Comparison of ENCODE assay signal across 9 mouse cellular contexts in genomic region chr14:76528641-76529040, GRCm38 (mm10). TPM values are rescaled to one million over a fixed set of nuclear protein-coding genes. Genes with fewer than 3 reads are reported as not detected.
DNase-seq lines count a peak whose midpoint lies in the region; ATAC-seq lines count a peak whose summit lies in the region.
"Had no signal": no experiment of that assay in that cellular context is flagged by ENCODE, and none has a peak within 500 bp of the region (broad histone marks: within the 10 kb centered on the region; RNA-seq: fewer than 3 reads in every experiment).

No protein-coding gene starts in this region.

- intact Hi-C loops in left cerebral cortex, postnatal 4 days (cut with DNase I), result no loop called here

- no peak overlapping the region for H3K4me3 ChIP-seq in forebrain, embryonic 10.5 days
- no peak overlapping the region for H3K4me3 ChIP-seq in forebrain, embryonic 12.5 days (replicated peaks)
- no peak overlapping the region for H3K4me3 ChIP-seq in neural tube, embryonic 13.5 days
- H3K4me3 ChIP-seq in neural tube, embryonic 15.5 days (replicated peaks), result no peak overlapping the region
- H3K4me3 ChIP-seq in heart, embryonic 12.5 days, result no peak overlapping the region
- H3K4me3 ChIP-seq: lung, embryonic 15.5 days had no signal

- DNase-seq in forebrain, embryonic 10.5 days (ENCODE audit: extremely low spot score, low spot score), result no peak
- peak; percentile 61 for DNase-seq in skeletal muscle tissue, adult 2 months (ENCODE audit: low read depth, low spot score)
- no peak for DNase-seq in spleen, postnatal 14 days (ENCODE audit: low spot score in 2 of 2)
- no peak for DNase-seq in left cerebral cortex, postnatal 4 days

- H3K4me1 ChIP-seq in forebrain, embryonic 10.5 days, result peaks cover 44% of the 10 kb centered on the region
- H3K4me1 ChIP-seq in forebrain, embryonic 12.5 days, result peaks cover 27% of the 10 kb centered on the region
- peaks cover 38% of the 10 kb centered on the region for H3K4me1 ChIP-seq in neural tube, embryonic 13.5 days (replicated peaks)
- H3K4me1 ChIP-seq in neural tube, embryonic 15.5 days, result peaks cover 28% of the 10 kb centered on the region
- peaks cover 47% of the 10 kb centered on the region for H3K4me1 ChIP-seq in heart, embryonic 12.5 days (replicated peaks)

- H3K27ac ChIP-seq in forebrain, embryonic 10.5 days, result peak overlapping the region; percentile 71
- H3K27ac ChIP-seq in forebrain, embryonic 12.5 days, result no peak overlapping the region
- H3K27ac ChIP-seq in neural tube, embryonic 13.5 days (replicated peaks), result peak overlapping the region; percentile 59
- no peak overlapping the region for H3K27ac ChIP-seq in neural tube, embryonic 15.5 days (replicated peaks)
- H3K27ac ChIP-seq in heart, embryonic 12.5 days (ENCODE audit: poor library complexity, severe bottlenecking), result peak overlapping the region; percentile 63
- H3K27ac ChIP-seq: lung, embryonic 15.5 days had no signal

- H3K9me3 ChIP-seq in forebrain, embryonic 10.5 days, result no peaks in the 10 kb centered on the region
- H3K9me3 ChIP-seq in forebrain, embryonic 12.5 days, result no peaks in the 10 kb centered on the region
- no peaks in the 10 kb centered on the region for H3K9me3 ChIP-seq in neural tube, embryonic 13.5 days
- no peaks in the 10 kb centered on the region for H3K9me3 ChIP-seq in neural tube, embryonic 15.5 days (replicated peaks)
- H3K9me3 ChIP-seq in heart, embryonic 12.5 days (replicated peaks), result no peaks in the 10 kb centered on the region
- H3K9me3 ChIP-seq: lung, embryonic 15.5 days had no signal

- WGBS in forebrain, embryonic 10.5 days, result 37% methylated on average over 5 of the region's 5 CpGs
- WGBS in forebrain, embryonic 12.5 days, result 54% methylated on average over 5 of the region's 5 CpGs
- WGBS in neural tube, embryonic 13.5 days, result 29% methylated on average over 5 of the region's 5 CpGs
- WGBS in neural tube, embryonic 15.5 days, result 31% methylated on average over 5 of the region's 5 CpGs
- WGBS in heart, embryonic 12.5 days, result 24% methylated on average over 5 of the region's 5 CpGs

- ATAC-seq in forebrain, embryonic 12.5 days (ENCODE audit: low FRiP score), result no peak
- no peak for ATAC-seq in neural tube, embryonic 13.5 days (ENCODE audit: low read depth)
- no peak for ATAC-seq in neural tube, embryonic 15.5 days (ENCODE audit: low FRiP score)
- ATAC-seq in heart, embryonic 12.5 days (ENCODE audit: insufficient number of reproducible peaks, low FRiP score), result no peak

- H3K27me3 ChIP-seq in forebrain, embryonic 10.5 days (ENCODE audit: poor library complexity, severe bottlenecking), result no peaks in the 10 kb centered on the region
- no peaks in the 10 kb centered on the region for H3K27me3 ChIP-seq in forebrain, embryonic 12.5 days
- no peaks in the 10 kb centered on the region for H3K27me3 ChIP-seq in neural tube, embryonic 13.5 days
- H3K27me3 ChIP-seq in neural tube, embryonic 15.5 days (replicated peaks), result no peaks in the 10 kb centered on the region
- H3K27me3 ChIP-seq in heart, embryonic 12.5 days (replicated peaks), result no peaks in the 10 kb centered on the region
- H3K27me3 ChIP-seq: lung, embryonic 15.5 days had no signal

- H3K4me2 ChIP-seq in forebrain, embryonic 12.5 days, result no peak overlapping the region
- H3K4me2 ChIP-seq in neural tube, embryonic 13.5 days, result no peak overlapping the region
- no peak overlapping the region for H3K4me2 ChIP-seq in neural tube, embryonic 15.5 days
- H3K4me2 ChIP-seq in heart, embryonic 12.5 days, result no peak overlapping the region
- H3K4me2 ChIP-seq: lung, embryonic 15.5 days had no signal

- H3K9ac ChIP-seq in forebrain, embryonic 12.5 days, result no peak overlapping the region
- peak overlapping the region; percentile 31; the same call in 1 of the 2 replicates for H3K9ac ChIP-seq in neural tube, embryonic 13.5 days
- H3K9ac ChIP-seq in neural tube, embryonic 15.5 days (replicated peaks), result no peak overlapping the region
- peak overlapping the region; percentile 48; the same call in 1 of the 2 replicates for H3K9ac ChIP-seq in heart, embryonic 12.5 days
- H3K9ac ChIP-seq: lung, embryonic 15.5 days had no signal

- no peaks in the 10 kb centered on the region for H3K36me3 ChIP-seq in forebrain, embryonic 10.5 days (replicated peaks)
- H3K36me3 ChIP-seq in forebrain, embryonic 12.5 days (replicated peaks), result no peaks in the 10 kb centered on the region
- H3K36me3 ChIP-seq in neural tube, embryonic 13.5 days, result no peaks in the 10 kb centered on the region
- H3K36me3 ChIP-seq in neural tube, embryonic 15.5 days, result no peaks in the 10 kb centered on the region
- H3K36me3 ChIP-seq in heart, embryonic 12.5 days, result no peaks in the 10 kb centered on the region
- H3K36me3 ChIP-seq: lung, embryonic 15.5 days had no signal

RNA-seq across cellular contexts. Expression of gene Serp2, which starts 28.0 kb away (rescaled TPM):
- polyA plus RNA-seq in forebrain, embryonic 10.5 days (2016; fragmentation: Nextera tagmentation; extraction: Ambion mirVana), result 24.9 and 25.2 TPM in 2 replicates
- polyA plus RNA-seq in forebrain, embryonic 12.5 days (2016; fragmentation: Nextera tagmentation; extraction: Ambion mirVana), result 43.4 and 45.3 TPM in 2 replicates
- polyA plus RNA-seq in neural tube, embryonic 13.5 days (2015; fragmentation: Nextera tagmentation; extraction: Ambion mirVana), result 129 and 142 TPM in 2 replicates
- 207 and 245 TPM in 2 replicates for polyA plus RNA-seq in neural tube, embryonic 15.5 days (2015; fragmentation: Nextera tagmentation; extraction: Ambion mirVana)
- polyA plus RNA-seq in heart, embryonic 12.5 days (2016; fragmentation: Nextera tagmentation; extraction: Ambion mirVana), result 18.5 and 18.8 TPM in 2 replicates
- total RNA-seq in left cerebral cortex, postnatal 4 days (2021), result 100 to 1,000 TPM; 174 to 175 TPM

Comparison
In these comparisons a context has a peak if more than half of its experiments do, and no peak if none do; other contexts are left out.
1. H3K27ac ChIP-seq: peak in forebrain, embryonic 10.5 days (single experiment), neural tube, embryonic 13.5 days (single experiment) and heart, embryonic 12.5 days (single experiment); none in forebrain, embryonic 12.5 days (single experiment) and neural tube, embryonic 15.5 days (single experiment).
2. H3K9ac ChIP-seq: peak in neural tube, embryonic 13.5 days (single experiment) and heart, embryonic 12.5 days (single experiment); none in forebrain, embryonic 12.5 days (single experiment) and neural tube, embryonic 15.5 days (single experiment).